Mouse (Mus musculus) kidney, postnatal 0 days (tissue): ENCODE data around the gene Chpf. TPM values are rescaled to one million over a fixed set of nuclear protein-coding genes. Genes with fewer than 3 reads are reported as not detected.

Experiments used
- ATAC-seq: fragments of 200-750 bp; cut with Nextera tagmentation; replicated peaks from 2 replicates; pipeline ENCODE4 v1.8.0; 2017; ENCODE audit warnings: low read depth, moderate number of reproducible peaks, moderate TSS enrichment, moderate library complexity; ENCODE audit not compliant: low FRiP score
- DNase-seq: peaks from one replicate; pipeline ENCODE4 v3.0.0-alpha.2; 2016; ENCODE audit warnings: low spot score
- H3K27ac ChIP-seq: fragments of 300-500 bp; sonication (generic); 2 replicates; pipeline ENCODE4 v1.5.1; 2014; ENCODE audit warnings: mild to moderate bottlenecking
- H3K27me3 ChIP-seq: fragments of 300-500 bp; sonication (generic); 2 replicates; pipeline ENCODE4 v1.6.1; 2014; ENCODE audit warnings: low read length, mixed read lengths; ENCODE audit not compliant: insufficient read depth
- H3K36me3 ChIP-seq: fragments of 300-500 bp; sonication (generic); 2 replicates; pipeline ENCODE4 v1.6.1; 2014; ENCODE audit warnings: low read length, mixed read lengths; ENCODE audit not compliant: insufficient read depth
- H3K4me1 ChIP-seq: fragments of 300-500 bp; sonication (generic); replicated peaks from 2 replicates; pipeline ENCODE4 v1.6.1; 2014; ENCODE audit warnings: antibody characterized with exemption, low read length, mixed read lengths; ENCODE audit not compliant: insufficient read depth
- H3K4me2 ChIP-seq: fragments of 300-500 bp; sonication (generic); 2 replicates; pipeline ENCODE4 v1.6.1; 2014; ENCODE audit warnings: mild to moderate bottlenecking, low read length, moderate library complexity, mixed read lengths
- H3K4me3 ChIP-seq: fragments of 300-500 bp; sonication (generic); replicated peaks from 2 replicates; pipeline ENCODE4 v1.5.1; 2014; ENCODE audit warnings: low read depth, low read length
- H3K9ac ChIP-seq: fragments of 300-500 bp; sonication (generic); 2 replicates; pipeline ENCODE4 v1.6.1; 2014; ENCODE audit warnings: low read depth, low read length
- H3K9me3 ChIP-seq: fragments of 300-500 bp; sonication (generic); replicated peaks from 2 replicates; pipeline ENCODE4 v1.6.1; 2016; ENCODE audit warnings: low read length, inconsistent platforms, mixed read lengths
- CTCF ChIP-seq: IDR thresholded peaks from 2 replicates; pipeline ENCODE4 v1.5.1; 2016; ENCODE audit warnings: antibody characterized with exemption, low read depth, mild to moderate bottlenecking, moderate library complexity
- WGBS: fragments of 180-500 bp; shearing (Covaris S2); extraction: QIAGEN DNeasy Blood & Tissue Kit; methylation state at CpG from one replicate; pipeline ENCODE4 v1.1.7; 2014; 5-methylcytosine and 5-hydroxymethylcytosine counted together
- polyA plus RNA-seq: library from polyadenylated mRNA; unstranded; fragments of >200 nt; fragmentation: Nextera tagmentation; extraction: Ambion mirVana; gene quantifications from 2 replicates; pipeline ENCODE4 v1.2.1, GENCODE M21; 2015

The Chpf gene
- polyA plus RNA-seq, 1 experiment from 2014 or later = 38.3 TPM

- peaks cover 9% of the 10 kb centered on the region; the same call in 1 of the 2 replicates for H3K4me1 ChIP-seq
- DNase-seq (peak; percentile 96), ATAC-seq (peak; percentile 86)
- H3K4me3 ChIP-seq = peak within 1 kb of the TSS; percentile 86
- H3K9me3 ChIP-seq = no peaks in the 10 kb centered on the region
- no peaks in the 10 kb centered on the region for H3K27me3 ChIP-seq
- H3K36me3 ChIP-seq = 0 out of 2 replicates have a peak, but pooled peaks cover 12% of the 10 kb centered on the region
- H3K4me2 ChIP-seq = peak within 1 kb of the TSS; percentile 68
- WGBS = under 1% methylated on average over 62 of the region's 65 CpGs
- H3K27ac ChIP-seq = peak within 1 kb of the TSS; percentile 97
- no peak for TF ChIP-seq CTCF
- peak within 1 kb of the TSS; percentile 94 for H3K9ac ChIP-seq
Observed at GRCm38 (mm10) chr1:75505956-75506831, 27.1 kb upstream of the Chpf start, which contains the start of gene Obsl1. TSS of gene Obsl1 (minus strand) at chr1:75506452.

GRCm38 (mm10) chr1:75505159-75505955 is 26.2 kb upstream of the Chpf start:
- 1% methylated on average over 84 of the region's 84 CpGs for WGBS
- Histone ChIP-seq H3K9me3 (no peaks in the 10 kb centered on the region), H3K9ac (peak overlapping the region; percentile 94), H3K27ac (peak overlapping the region; percentile 97), H3K4me3 (peak overlapping the region; percentile 86), H3K27me3 (no peaks in the 10 kb centered on the region), H3K4me1 (peaks cover 9% of the 10 kb centered on the region; the same call in 1 of the 2 replicates), H3K36me3 (0 out of 2 replicates have a peak, but pooled peaks cover 12% of the 10 kb centered on the region), H3K4me2 (peak overlapping the region; percentile 68)
- peak; percentile 66 for DNase-seq
- TF ChIP-seq CTCF = peak; percentile 34
- ATAC-seq = peak; percentile 41

GRCm38 (mm10) chr1:75504256-75505045 is 25.3 kb upstream of the Chpf start:
- TF ChIP-seq CTCF = no peak
- Histone ChIP-seq H3K27me3 (no peaks in the 10 kb centered on the region), H3K9ac (peak overlapping the region; percentile 94; the same call in 1 of the 2 replicates), H3K4me3 (peak overlapping the region; percentile 86), H3K4me1 (peaks cover 9% of the 10 kb centered on the region; the same call in 1 of the 2 replicates), H3K4me2 (peak overlapping the region; percentile 68), H3K9me3 (no peaks in the 10 kb centered on the region), H3K36me3 (0 out of 2 replicates have a peak, but pooled peaks cover 18% of the 10 kb centered on the region), H3K27ac (no peak overlapping the region)
- no peak for DNase-seq
- ATAC-seq = no peak
- 52% methylated on average over 9 of the region's 9 CpGs for WGBS

GRCm38 (mm10) chr1:75503651-75503980 is 24.5 kb upstream of the Chpf start:
- Histone ChIP-seq H3K4me3 (no peak overlapping the region), H3K9me3 (no peaks in the 10 kb centered on the region)
- no peak for ATAC-seq

GRCm38 (mm10) chr1:75502945-75503650 is 24.0 kb upstream of the Chpf start:
- no peak for ATAC-seq
- Histone ChIP-seq H3K4me1 (peaks cover 9% of the 10 kb centered on the region; the same call in 1 of the 2 replicates), H3K9ac (no peak overlapping the region), H3K4me2 (no peak overlapping the region), H3K9me3 (no peaks in the 10 kb centered on the region), H3K36me3 (peaks cover 30% of the 10 kb centered on the region; the same call in 1 of the 2 replicates), H3K27me3 (no peaks in the 10 kb centered on the region), H3K27ac (no peak overlapping the region), H3K4me3 (no peak overlapping the region)
- 90% methylated on average over 25 of the region's 25 CpGs for WGBS
- TF ChIP-seq CTCF = no peak
- no peak for DNase-seq

More at GRCm38 (mm10) chr1:75503651-75503980, 24.5 kb upstream of the Chpf start:
- H3K4me2 ChIP-seq = peak overlapping the region; percentile 68; the same call in 1 of the 2 replicates
- H3K27ac ChIP-seq = no peak overlapping the region
- no peak for DNase-seq
- no peaks in the 10 kb centered on the region for H3K27me3 ChIP-seq
- H3K36me3 ChIP-seq = 0 out of 2 replicates have a peak, but pooled peaks cover 25% of the 10 kb centered on the region
- WGBS = 79% methylated on average over 23 of the region's 23 CpGs
- H3K9ac ChIP-seq = no peak overlapping the region
- H3K4me1 ChIP-seq = peaks cover 9% of the 10 kb centered on the region; the same call in 1 of the 2 replicates
- no peak for TF ChIP-seq CTCF
